Mouse (Mus musculus) lung, embryonic 15.5 days (tissue): ENCODE results near the gene Gm37240. TPM values are rescaled to one million over a fixed set of nuclear protein-coding genes. Genes with fewer than 3 reads are reported as not detected.

Experiments used
- ATAC-seq: fragments of 200-750 bp; cut with Nextera tagmentation; 2 replicates; pipeline ENCODE4 v1.8.0; 2017; ENCODE audit warnings: moderate number of reproducible peaks, borderline replicate concordance; ENCODE audit not compliant: low FRiP score, low TSS enrichment; ENCODE audit errors: extremely low read depth
- H3K27ac ChIP-seq: fragments of 300-500 bp; sonication (generic); 2 replicates; pipeline ENCODE4 v1.5.1; 2015; ENCODE audit warnings: moderate library complexity, mild to moderate bottlenecking, inconsistent platforms
- H3K27me3 ChIP-seq: fragments of 300-500 bp; sonication (generic); 2 replicates; pipeline ENCODE4 v1.6.1; 2015; ENCODE audit warnings: inconsistent platforms
- H3K36me3 ChIP-seq: fragments of 300-500 bp; sonication (generic); 2 replicates; pipeline ENCODE4 v1.6.1; 2015; ENCODE audit warnings: inconsistent platforms
- H3K4me1 ChIP-seq: fragments of 300-500 bp; sonication (generic); 2 replicates; pipeline ENCODE4 v1.6.1; 2015; ENCODE audit warnings: inconsistent platforms
- H3K4me2 ChIP-seq: fragments of 300-500 bp; sonication (generic); 2 replicates; pipeline ENCODE4 v1.6.1; 2015; ENCODE audit warnings: inconsistent platforms, mild to moderate bottlenecking, moderate library complexity
- H3K4me3 ChIP-seq: fragments of 300-500 bp; sonication (generic); 2 replicates; pipeline ENCODE4 v1.5.1; 2015; ENCODE audit warnings: mild to moderate bottlenecking, inconsistent platforms
- H3K9ac ChIP-seq: fragments of 300-500 bp; sonication (generic); 2 replicates; pipeline ENCODE4 v1.6.1; 2015; ENCODE audit warnings: inconsistent platforms
- H3K9me3 ChIP-seq: fragments of 300-500 bp; sonication (generic); 2 replicates; pipeline ENCODE4 v1.6.1; 2016; ENCODE audit warnings: inconsistent platforms
- WGBS: fragments of 180-500 bp; shearing (Covaris S2); methylation state at CpG from one replicate; pipeline ENCODE4 v1.1.7; 2015; 5-methylcytosine and 5-hydroxymethylcytosine counted together
- polyA plus RNA-seq: library from polyadenylated mRNA; unstranded; fragments of >200 nt; fragmentation: Nextera tagmentation; extraction: Ambion mirVana; gene quantifications from 2 replicates; pipeline ENCODE4 v1.2.1, GENCODE M21; 2015

Gene Gm37240
- polyA plus RNA-seq, 1 experiment from 2014 or later, result 8.8 TPM

DNA sequence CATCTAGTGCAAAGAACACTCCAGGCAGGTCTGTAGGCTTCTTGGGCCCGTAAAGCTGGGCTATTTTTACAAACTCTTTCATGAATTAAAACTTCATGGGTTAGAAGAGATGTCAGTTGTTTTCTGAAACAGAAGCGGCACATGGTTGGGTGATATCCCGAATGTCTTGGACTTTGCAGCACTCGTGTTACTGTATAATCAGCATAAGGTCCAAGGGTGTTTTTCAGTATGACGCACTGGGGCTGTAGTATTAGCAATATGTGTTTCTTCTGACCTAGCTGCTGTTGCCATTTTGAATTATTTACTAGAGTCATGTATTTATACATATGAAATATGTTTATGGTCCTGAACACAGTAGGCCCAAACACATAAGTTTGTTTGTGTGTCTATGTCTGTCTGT is 961.2 kb downstream of the Gm37240 start:
- no peaks in the 10 kb centered on the region for H3K36me3 ChIP-seq
- WGBS, result 75% methylated on average over 5 of the region's 5 CpGs
- H3K4me1 ChIP-seq, result 0 out of 2 replicates have a peak, but pooled peaks cover 2% of the 10 kb centered on the region
- no peak overlapping the region for H3K4me3 ChIP-seq
- no peak overlapping the region for H3K4me2 ChIP-seq
- H3K27ac ChIP-seq, result no peak overlapping the region
- no peak for ATAC-seq
- no peaks in the 10 kb centered on the region for H3K9me3 ChIP-seq
- H3K27me3 ChIP-seq, result no peaks in the 10 kb centered on the region
- H3K9ac ChIP-seq, result no peak overlapping the region

DNA sequence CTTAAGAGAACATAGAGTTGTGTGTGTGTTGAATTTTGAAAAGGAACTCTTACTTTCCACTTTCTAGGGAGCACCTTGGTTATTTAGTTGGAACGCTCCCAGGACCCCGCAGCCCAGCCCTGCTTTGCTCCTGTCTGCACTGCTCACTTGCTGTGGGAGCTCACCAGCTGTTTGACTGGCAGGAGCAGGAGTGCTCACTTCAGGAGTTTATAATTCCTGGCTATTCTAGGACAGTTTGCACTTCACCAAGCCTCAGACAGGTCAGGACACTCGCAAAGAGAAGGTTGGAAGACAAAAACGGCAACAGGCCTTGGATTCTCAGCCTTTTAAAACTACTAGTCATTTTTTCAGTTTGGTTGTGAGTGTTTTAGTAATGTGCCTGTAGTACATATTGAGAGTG is 962.1 kb downstream of the Gm37240 start:
- Histone ChIP-seq H3K27ac (no peak overlapping the region), H3K9me3 (no peaks in the 10 kb centered on the region), H3K4me3 (no peak overlapping the region), H3K4me2 (no peak overlapping the region), H3K9ac (no peak overlapping the region), H3K4me1 (0 out of 2 replicates have a peak, but pooled peaks cover 2% of the 10 kb centered on the region), H3K36me3 (no peaks in the 10 kb centered on the region), H3K27me3 (no peaks in the 10 kb centered on the region)
- ATAC-seq, result no peak
- 58% methylated on average over 4 of the region's 4 CpGs for WGBS

DNA sequence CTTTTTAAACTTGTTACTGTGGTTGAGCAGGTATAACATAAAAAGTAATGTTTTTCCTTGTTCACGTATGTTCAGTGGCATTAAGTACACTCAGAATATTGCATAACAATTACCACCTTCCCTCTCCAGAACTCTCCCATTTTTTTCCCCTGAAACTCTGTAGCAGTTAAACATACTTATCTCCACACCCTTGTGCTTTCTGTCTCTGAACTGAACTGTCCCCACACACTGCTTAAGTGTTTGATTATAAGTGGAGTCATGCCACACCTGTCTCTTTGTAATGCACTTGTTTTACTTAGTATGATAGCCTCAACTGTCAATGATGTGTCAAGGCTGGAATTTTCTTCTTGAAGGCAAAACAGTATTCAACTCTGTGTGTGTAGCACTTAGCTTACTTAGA is 963.6 kb downstream of the Gm37240 start:
- Histone ChIP-seq H3K27me3 (no peaks in the 10 kb centered on the region), H3K9me3 (no peaks in the 10 kb centered on the region), H3K36me3 (no peaks in the 10 kb centered on the region), H3K27ac (no peak overlapping the region), H3K9ac (no peak overlapping the region), H3K4me1 (0 out of 2 replicates have a peak, but pooled peaks cover 2% of the 10 kb centered on the region), H3K4me3 (no peak overlapping the region), H3K4me2 (no peak overlapping the region)
- 50% methylated on average over 1 of the region's 1 CpGs for WGBS
- ATAC-seq, result no peak

DNA sequence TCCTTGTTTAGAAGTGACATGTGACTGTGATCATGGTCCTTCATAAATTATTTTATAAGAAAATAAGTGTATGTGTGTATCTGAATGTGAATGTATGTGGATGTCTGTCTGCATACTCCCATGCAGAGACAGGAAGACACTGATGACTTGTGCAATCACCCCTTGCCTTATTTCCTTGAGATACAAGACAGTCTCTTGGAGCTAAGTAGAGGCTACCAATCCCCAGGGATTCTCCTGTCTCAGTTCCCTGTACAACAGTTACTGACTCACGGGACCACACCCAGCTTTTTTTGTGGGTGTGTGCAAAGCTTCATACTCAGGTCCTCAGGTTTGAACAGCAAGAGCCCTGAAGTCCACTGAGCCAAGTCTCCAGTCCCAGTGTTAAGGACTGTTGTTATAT is 964.1 kb downstream of the Gm37240 start:
- Histone ChIP-seq H3K27ac (no peak overlapping the region), H3K4me2 (no peak overlapping the region), H3K4me1 (peaks cover 5% of the 10 kb centered on the region; the same call in 1 of the 2 replicates), H3K4me3 (no peak overlapping the region), H3K36me3 (no peaks in the 10 kb centered on the region), H3K9me3 (no peaks in the 10 kb centered on the region), H3K9ac (no peak overlapping the region), H3K27me3 (no peaks in the 10 kb centered on the region)
- 69% methylated on average over 1 of the region's 1 CpGs for WGBS
- ATAC-seq, result no peak

DNA sequence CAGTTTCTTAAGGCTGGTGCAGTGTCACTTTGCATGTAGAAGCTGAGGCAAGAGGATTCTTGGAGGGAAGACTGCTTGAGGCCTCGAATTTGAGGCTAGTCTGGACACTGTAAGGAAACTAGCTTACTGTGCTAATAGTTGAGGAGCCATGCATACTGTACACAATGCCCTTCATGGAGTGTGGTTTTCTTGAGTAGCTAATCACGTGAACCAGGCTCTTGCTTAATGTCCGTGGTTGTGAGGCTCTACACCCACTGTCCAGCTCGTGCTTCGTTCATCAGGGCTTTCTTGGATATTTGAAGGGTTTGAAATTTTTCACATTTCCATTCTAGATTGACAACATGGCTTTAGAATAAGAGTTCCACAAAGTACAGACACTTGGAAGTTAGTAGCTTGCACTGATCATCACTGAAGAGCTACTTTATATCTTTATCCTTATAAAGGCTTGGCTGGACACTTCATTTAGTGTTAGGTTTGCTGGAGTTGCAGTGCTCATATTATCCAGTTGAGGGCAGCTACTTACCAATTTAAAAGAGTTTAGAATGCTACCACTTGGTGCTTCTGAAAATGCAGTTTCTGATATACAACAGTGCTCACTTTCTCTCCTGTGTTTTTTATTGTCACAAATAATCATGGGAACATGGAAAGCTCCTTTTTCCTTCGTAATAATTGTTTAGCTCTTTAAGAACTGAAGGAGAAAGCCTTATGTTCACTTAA is 965.5 kb downstream of the Gm37240 start:
- H3K27me3 ChIP-seq, result no peaks in the 10 kb centered on the region
- no peak overlapping the region for H3K4me3 ChIP-seq
- H3K36me3 ChIP-seq, result no peaks in the 10 kb centered on the region
- no peak for ATAC-seq
- no peak overlapping the region for H3K27ac ChIP-seq
- no peak overlapping the region for H3K9ac ChIP-seq
- no peak overlapping the region for H3K4me2 ChIP-seq
- no peaks in the 10 kb centered on the region for H3K9me3 ChIP-seq
- 65% methylated on average over 6 of the region's 6 CpGs for WGBS
- peaks cover 5% of the 10 kb centered on the region; the same call in 1 of the 2 replicates for H3K4me1 ChIP-seq

DNA sequence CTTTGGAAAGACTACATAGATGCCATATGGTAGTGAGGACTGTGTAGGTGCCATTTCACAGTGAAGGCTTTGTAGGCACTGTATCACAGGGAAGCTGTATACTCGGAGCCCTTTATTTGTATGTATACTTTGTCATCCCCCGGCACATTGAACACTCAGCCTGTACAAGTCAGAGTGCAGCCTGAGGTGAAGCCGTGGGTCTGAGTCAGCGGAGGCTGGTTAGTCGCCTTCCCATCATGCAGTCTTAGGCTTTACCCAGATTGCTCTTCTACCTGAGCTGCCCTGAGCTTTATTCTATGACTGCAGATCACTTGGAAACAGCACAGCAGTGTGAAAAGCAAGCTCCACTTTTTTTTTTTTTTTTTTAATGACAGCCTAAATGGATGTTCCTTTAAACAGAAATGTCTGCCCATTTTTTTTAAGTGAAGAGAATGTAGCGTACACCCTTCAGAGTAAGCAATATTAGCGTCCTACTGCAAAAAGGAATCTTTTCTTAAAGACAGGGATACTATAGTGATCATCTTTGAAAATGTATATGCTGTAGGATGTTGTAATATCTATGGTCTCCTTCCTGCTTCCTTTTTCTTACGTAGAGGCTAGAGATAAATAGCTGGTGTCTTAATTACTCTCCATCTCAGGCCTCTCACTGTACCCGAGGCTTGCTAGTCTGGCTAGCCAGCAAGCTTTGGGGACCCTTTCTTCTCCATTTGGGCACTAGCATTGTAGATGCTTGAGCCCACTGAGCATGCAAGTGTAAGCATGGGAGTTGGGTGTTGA is 969.2 kb downstream of the Gm37240 start:
- H3K9me3 ChIP-seq, result no peaks in the 10 kb centered on the region

DNA sequence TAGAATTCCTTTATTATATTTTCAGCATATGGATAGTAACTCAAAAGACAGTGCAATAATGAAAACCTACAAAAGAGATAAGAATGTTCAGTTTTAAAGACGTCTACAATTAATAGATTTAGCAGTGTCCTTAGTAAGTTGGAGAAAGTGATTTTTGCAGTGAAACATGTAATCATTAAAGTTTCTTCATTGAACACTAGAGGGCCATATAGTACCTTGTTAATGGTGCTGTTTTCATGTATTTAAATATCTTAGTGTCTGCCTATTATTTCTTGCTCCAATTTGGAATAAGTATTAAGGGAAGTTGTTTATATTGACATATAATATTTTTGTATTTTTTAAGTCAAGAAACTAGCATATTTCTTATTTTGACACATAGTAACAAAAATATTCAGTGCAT is 973.0 kb downstream of the Gm37240 start:
- 38% methylated on average over 1 of the region's 1 CpGs for WGBS

More for the DNA sequence above, 969.2 kb downstream of the Gm37240 start:
- ATAC-seq, result no peak
- Histone ChIP-seq H3K4me1 (peaks cover 5% of the 10 kb centered on the region; the same call in 1 of the 2 replicates), H3K27me3 (no peaks in the 10 kb centered on the region), H3K9ac (no peak overlapping the region), H3K27ac (no peak overlapping the region), H3K4me3 (no peak overlapping the region), H3K4me2 (no peak overlapping the region), H3K36me3 (no peaks in the 10 kb centered on the region)
- WGBS, result 56% methylated on average over 9 of the region's 9 CpGs

DNA sequence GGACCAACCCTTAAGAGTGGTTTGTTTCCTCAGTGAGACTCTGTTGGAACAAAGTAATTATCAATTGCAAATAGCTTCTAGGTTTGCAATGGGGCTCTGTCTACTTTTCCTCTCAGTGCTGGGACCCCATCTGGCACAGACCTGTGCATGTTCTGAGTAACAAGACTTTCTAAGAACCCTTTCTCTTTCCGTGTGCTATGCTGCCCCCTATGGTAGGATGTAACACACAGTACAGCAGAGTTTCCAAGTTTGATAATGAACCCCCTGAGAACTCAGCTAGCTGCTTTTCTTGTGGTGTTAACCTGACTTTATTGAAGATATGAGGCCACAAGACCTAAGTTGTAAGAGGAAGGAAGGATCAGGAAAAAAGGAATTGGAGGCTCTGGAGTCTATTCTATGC is 980.8 kb downstream of the Gm37240 start:
- no peak overlapping the region for H3K9ac ChIP-seq
- no peak for ATAC-seq

More for the DNA sequence above, 973.0 kb downstream of the Gm37240 start:
- no peak overlapping the region for H3K4me2 ChIP-seq
- H3K4me3 ChIP-seq, result no peak overlapping the region
- no peak overlapping the region for H3K27ac ChIP-seq
- H3K36me3 ChIP-seq, result no peaks in the 10 kb centered on the region
- no peaks in the 10 kb centered on the region for H3K9me3 ChIP-seq
- ATAC-seq, result no peak
- H3K27me3 ChIP-seq, result no peaks in the 10 kb centered on the region
- H3K9ac ChIP-seq, result no peak overlapping the region
- peaks cover 3% of the 10 kb centered on the region; the same call in 1 of the 2 replicates for H3K4me1 ChIP-seq

DNA sequence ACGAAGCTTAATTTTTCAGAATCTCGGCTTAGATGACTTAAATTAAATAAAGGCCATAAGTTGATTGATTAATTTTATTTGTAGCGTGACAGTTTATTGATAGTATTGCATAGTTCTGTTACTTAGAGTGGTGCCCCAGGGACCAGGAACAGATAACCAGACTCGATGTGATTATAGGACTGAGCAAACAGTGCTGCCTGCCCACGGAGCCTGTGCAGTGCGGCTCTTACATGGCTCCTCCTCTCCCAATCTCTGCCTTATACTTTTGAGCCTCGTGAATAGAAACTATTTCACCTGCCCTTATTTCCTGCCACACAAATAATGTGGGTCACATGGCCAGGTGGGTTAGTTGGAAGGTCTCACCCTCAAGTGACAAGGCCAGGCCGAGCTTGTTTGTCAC is 989.4 kb downstream of the Gm37240 start:
- no peaks in the 10 kb centered on the region for H3K9me3 ChIP-seq
- no peak overlapping the region for H3K27ac ChIP-seq
- H3K9ac ChIP-seq, result no peak overlapping the region
- no peaks in the 10 kb centered on the region for H3K27me3 ChIP-seq
- H3K4me1 ChIP-seq, result no peaks in the 10 kb centered on the region
- ATAC-seq, result no peak
- H3K36me3 ChIP-seq, result no peaks in the 10 kb centered on the region
- no peak overlapping the region for H3K4me3 ChIP-seq
- no peak overlapping the region for H3K4me2 ChIP-seq
- 66% methylated on average over 8 of the region's 8 CpGs for WGBS

More for the DNA sequence above, 980.8 kb downstream of the Gm37240 start:
- H3K4me2 ChIP-seq, result no peak overlapping the region
- no peaks in the 10 kb centered on the region for H3K4me1 ChIP-seq
- no peak overlapping the region for H3K27ac ChIP-seq
- no peaks in the 10 kb centered on the region for H3K9me3 ChIP-seq
- no peaks in the 10 kb centered on the region for H3K36me3 ChIP-seq
- no peak overlapping the region for H3K4me3 ChIP-seq
- H3K27me3 ChIP-seq, result no peaks in the 10 kb centered on the region
- 20% methylated on average over 1 of the region's 1 CpGs for WGBS

DNA sequence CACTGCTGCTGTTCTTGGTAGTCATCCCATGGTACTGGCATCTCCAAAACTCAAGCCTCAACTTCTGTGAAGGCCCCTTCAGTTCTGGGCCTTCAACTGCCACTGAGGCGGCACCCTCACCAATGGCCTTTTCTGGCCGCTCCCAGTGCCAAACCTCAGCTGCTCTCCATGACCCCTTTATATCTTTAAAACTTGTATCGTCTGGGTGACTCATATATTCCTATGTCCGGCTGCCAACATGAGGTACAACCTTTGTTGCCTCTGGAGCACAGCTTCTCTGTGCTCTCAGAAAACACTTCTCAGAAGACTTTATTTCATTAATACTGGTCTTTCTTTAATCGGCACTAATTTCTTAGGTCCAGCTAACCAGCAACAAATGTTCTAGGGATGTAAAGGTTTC is 996.3 kb downstream of the Gm37240 start:
- no peak overlapping the region for H3K9ac ChIP-seq
- ATAC-seq, result no peak
- no peaks in the 10 kb centered on the region for H3K9me3 ChIP-seq
- WGBS, result 93% methylated on average over 5 of the region's 5 CpGs
- no peaks in the 10 kb centered on the region for H3K27me3 ChIP-seq
- H3K4me2 ChIP-seq, result no peak overlapping the region
- no peak overlapping the region for H3K27ac ChIP-seq
- H3K4me1 ChIP-seq, result no peaks in the 10 kb centered on the region
- H3K36me3 ChIP-seq, result no peaks in the 10 kb centered on the region
- H3K4me3 ChIP-seq, result no peak overlapping the region

DNA sequence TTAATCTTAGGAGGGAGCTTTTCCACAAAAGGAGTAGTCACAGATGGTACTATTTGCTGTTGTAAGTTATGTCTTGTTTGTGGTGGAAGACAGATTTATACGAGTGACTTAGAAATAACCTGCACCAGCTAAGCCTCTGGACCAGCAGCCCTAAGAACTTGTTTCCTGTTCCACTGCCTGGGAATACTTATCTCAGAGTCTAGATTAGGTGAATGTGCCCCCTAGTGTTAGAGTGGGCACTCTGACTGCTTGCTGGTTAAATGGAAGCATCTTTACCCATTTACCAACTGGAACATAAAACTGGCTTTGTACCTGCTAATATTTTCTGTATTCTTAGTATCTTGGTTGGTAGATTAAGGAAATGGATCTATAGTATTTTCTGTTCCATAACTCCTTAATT is 997.7 kb downstream of the Gm37240 start:
- Histone ChIP-seq H3K27me3 (no peaks in the 10 kb centered on the region), H3K9ac (no peak overlapping the region), H3K4me3 (no peak overlapping the region), H3K4me1 (no peaks in the 10 kb centered on the region), H3K27ac (no peak overlapping the region), H3K4me2 (no peak overlapping the region), H3K36me3 (no peaks in the 10 kb centered on the region), H3K9me3 (no peaks in the 10 kb centered on the region)
- 54% methylated on average over 1 of the region's 1 CpGs for WGBS
- no peak for ATAC-seq

DNA sequence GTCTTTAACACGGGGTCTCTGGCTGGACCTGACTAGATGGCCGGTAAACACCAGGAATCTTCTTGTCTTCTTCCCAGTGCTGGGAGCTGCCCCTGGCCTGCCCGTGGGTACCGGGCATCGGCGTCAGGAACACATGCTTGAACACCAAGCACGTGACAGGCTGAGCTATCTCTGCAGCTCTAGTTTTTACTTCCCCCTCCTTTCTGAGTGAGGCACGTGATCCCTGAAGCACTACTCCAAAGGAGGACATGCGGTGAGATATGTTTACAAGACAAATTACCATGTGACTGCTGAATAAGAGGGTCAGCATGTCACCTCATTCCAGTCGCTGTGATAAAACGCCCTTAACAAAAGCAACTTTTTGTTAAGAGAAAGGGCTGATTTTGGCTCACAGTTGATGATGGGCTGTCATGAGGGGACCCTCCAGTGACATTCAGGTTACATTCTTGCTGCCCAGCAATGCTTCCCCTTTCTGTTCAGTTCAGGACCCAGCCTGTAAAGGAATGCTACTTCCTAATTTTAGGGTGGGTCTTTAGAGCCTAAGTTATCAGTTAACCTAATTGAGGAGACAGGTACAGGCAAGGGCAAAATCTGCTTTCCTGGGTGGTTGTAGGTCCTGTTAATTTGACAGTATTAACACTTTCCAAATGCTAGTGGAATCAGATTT is 1003.4 kb downstream of the Gm37240 start:
- peak; percentile 62; the same call in 1 of the 2 replicates for ATAC-seq
- no peak overlapping the region for H3K4me3 ChIP-seq
- H3K27me3 ChIP-seq, result no peaks in the 10 kb centered on the region
- H3K27ac ChIP-seq, result no peak overlapping the region
- no peak overlapping the region for H3K9ac ChIP-seq
- H3K36me3 ChIP-seq, result no peaks in the 10 kb centered on the region
- H3K4me1 ChIP-seq, result 0 out of 2 replicates have a peak, but pooled peaks cover 6% of the 10 kb centered on the region
- H3K4me2 ChIP-seq, result no peak overlapping the region
- WGBS, result 22% methylated on average over 11 of the region's 11 CpGs
- no peaks in the 10 kb centered on the region for H3K9me3 ChIP-seq
